Mouse (Mus musculus) ES-Bruce4 (cell line): ENCODE data around the gene Olfr44.

ENCODE experiments used
- CTCF ChIP-seq: IDR thresholded peaks from one replicate; pipeline ENCODE4 v1.8.1; 2011; ENCODE audit warnings: low read depth, low read length
- EP300 ChIP-seq: IDR thresholded peaks from 2 replicates; pipeline ENCODE4 v1.6.1; 2011; ENCODE audit warnings: low read depth, low read length; ENCODE audit not compliant: insufficient read depth

DNA sequence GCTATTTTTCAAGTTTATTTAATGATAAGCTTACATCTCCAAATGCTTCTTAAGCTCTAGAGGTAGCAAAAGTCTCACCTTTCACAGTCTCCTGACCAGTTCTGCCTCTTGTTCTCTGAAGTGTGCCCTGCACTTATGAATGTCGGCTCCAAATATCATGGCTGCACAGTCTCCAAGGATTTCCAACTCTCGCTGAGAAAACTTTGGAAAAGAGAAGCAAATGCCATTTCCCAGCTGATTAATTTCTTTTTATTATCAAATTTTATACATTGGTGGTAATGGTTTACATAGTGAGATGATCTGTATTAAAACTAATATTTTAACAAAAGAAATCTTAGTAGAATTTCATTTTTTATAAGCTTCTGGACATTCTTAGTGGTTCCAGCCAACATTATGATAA, at the start of gene Olfr44:
- TF ChIP-seq EP300 = no peak
- TF ChIP-seq CTCF = no peak
